Mouse (Mus musculus) bone marrow, adult 2 months (tissue): ENCODE data around the gene Vmn2r12.

Experiments
- CTCF ChIP-seq: fragments of 200-500 bp; IDR thresholded peaks from 2 replicates; pipeline ENCODE4 v1.5.1; 2011; ENCODE audit warnings: low read length, control low read depth; ENCODE audit not compliant: control insufficient read depth, insufficient read depth
- POLR2A ChIP-seq: fragments of 200-500 bp; IDR thresholded peaks from 2 replicates; pipeline ENCODE4 v1.6.1; 2011; ENCODE audit warnings: low read depth, mild to moderate bottlenecking, control low read depth, low read length, borderline replicate concordance; ENCODE audit not compliant: control insufficient read depth

DNA sequence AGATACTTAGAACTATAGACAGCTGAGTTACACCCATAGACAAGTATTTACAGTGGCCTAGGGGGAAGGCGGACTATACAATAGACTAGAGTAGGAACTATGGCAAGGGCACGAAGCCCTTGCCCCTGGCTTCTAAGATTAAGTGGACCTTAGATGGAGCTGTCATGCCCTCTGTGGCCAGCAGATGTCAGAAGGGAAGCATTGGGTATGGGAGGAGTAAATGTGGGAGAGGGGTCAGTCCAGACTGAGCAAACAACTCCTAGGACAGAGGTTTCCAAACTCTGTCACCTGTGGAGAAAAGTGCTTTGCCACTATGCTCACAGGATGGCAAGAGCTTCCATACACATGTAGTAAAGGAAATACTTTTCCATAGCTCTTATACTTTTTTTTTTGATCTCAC, 41.8 kb upstream of the Vmn2r12 start:
- no peak for TF ChIP-seq CTCF
- TF ChIP-seq POLR2A: no peak
